Mouse (Mus musculus) MEL (cell line): Measurements from ENCODE around the gene Erc2. TPM values are rescaled to one million over a fixed set of nuclear protein-coding genes. Genes with fewer than 3 reads are reported as not detected.

Source experiments
- DNase-seq: peaks from one replicate; pipeline ENCODE4 v3.0.0; 2011; ENCODE audit warnings: low read depth, low spot score
- H3K27ac ChIP-seq: 2 replicates; pipeline ENCODE4 v1.5.1; 2012; ENCODE audit warnings: low read depth, mild to moderate bottlenecking, control low read depth, low read length, moderate library complexity; ENCODE audit not compliant: control insufficient read depth
- H3K27me3 ChIP-seq, 2 experiments: fragments of 150-350 bp in 1 of 2; sonication (generic) in 1 of 2; 2 replicates each; pipeline ENCODE4 v1.6.1; 2012; ENCODE audit warnings: low read length in 2 of 2, mild to moderate bottlenecking in 2 of 2, improper control_type of control experiment in 1 of 2, moderate library complexity in 1 of 2; ENCODE audit not compliant: insufficient read depth in 2 of 2, control insufficient read depth in 1 of 2
- H3K36me3 ChIP-seq, 2 experiments: 2 replicates each; pipeline ENCODE4 v1.6.1; 2012 to 2014; ENCODE audit warnings: low read length in 2 of 2, improper control_type of control experiment in 1 of 2, inconsistent platforms in 1 of 2, mild to moderate bottlenecking in 1 of 2; ENCODE audit not compliant: insufficient read depth in 2 of 2, control insufficient read depth in 1 of 2
- H3K4me1 ChIP-seq, 2 experiments: fragments of 150-350 bp in 1 of 2; sonication (generic) in 1 of 2; 2 replicates each; pipeline ENCODE4 v1.6.1; 2012; ENCODE audit warnings: low read length in 2 of 2, improper control_type of control experiment in 1 of 2, mild to moderate bottlenecking in 1 of 2; ENCODE audit not compliant: insufficient read depth in 2 of 2, control insufficient read depth in 1 of 2
- H3K4me3 ChIP-seq, 2 experiments: fragments of 150-350 bp in 1 of 2; sonication (generic) in 1 of 2; 2 replicates each; pipeline ENCODE4 v1.5.1; 2012; ENCODE audit warnings: low read depth in 2 of 2, low read length in 2 of 2, mild to moderate bottlenecking in 2 of 2, moderate library complexity in 2 of 2, control low read depth in 1 of 2, improper control_type of control experiment in 1 of 2; ENCODE audit not compliant: control insufficient read depth in 1 of 2, insufficient read depth in 1 of 2
- H3K79me2 ChIP-seq: 2 replicates; pipeline ENCODE4 v1.6.1; 2012; ENCODE audit warnings: mild to moderate bottlenecking, low read length, moderate library complexity; ENCODE audit not compliant: control insufficient read depth, poor library complexity, insufficient read depth
- H3K9ac ChIP-seq: 2 replicates; pipeline ENCODE4 v1.6.1; 2012; ENCODE audit warnings: low read depth, mild to moderate bottlenecking, control low read depth, low read length, moderate library complexity; ENCODE audit not compliant: control insufficient read depth, poor library complexity, severe bottlenecking
- H3K9me3 ChIP-seq: fragments of 150-350 bp; sonication (generic); replicated peaks from 2 replicates; pipeline ENCODE4 v1.6.1; 2012; ENCODE audit warnings: mild to moderate bottlenecking, low read length, improper control_type of control experiment, moderate library complexity; ENCODE audit not compliant: insufficient read depth
- CHD1 ChIP-seq: IDR thresholded peaks from 2 replicates; pipeline ENCODE4 v1.6.1; 2012; ENCODE audit warnings: low read depth, mild to moderate bottlenecking, inconsistent platforms, low read length, improper control_type of control experiment
- CHD2 ChIP-seq: IDR thresholded peaks from 2 replicates; pipeline ENCODE4 v1.6.1; 2011; ENCODE audit warnings: low read length, improper control_type of control experiment
- CTCF ChIP-seq, 3 experiments: IDR thresholded peaks in 2 of 3; conservative IDR thresholded peaks in 1 of 3; 2 replicates each; pipeline ENCODE4 v1.5.1; 2011 to 2012; ENCODE audit warnings: low read length in 3 of 3, low read depth in 2 of 3, mild to moderate bottlenecking in 2 of 3, improper control_type of control experiment in 1 of 3, inconsistent platforms in 1 of 3, mixed read lengths in 1 of 3, moderate library complexity in 1 of 3; ENCODE audit not compliant: control insufficient read depth in 1 of 3, insufficient read depth in 1 of 3, poor library complexity in 1 of 3, severe bottlenecking in 1 of 3
- EP300 ChIP-seq, 2 experiments: IDR thresholded peaks; 2 replicates each; pipeline ENCODE4 v1.6.1; 2011; ENCODE audit warnings: improper control_type of control experiment in 2 of 2, low read length in 2 of 2, low read depth in 1 of 2, mild to moderate bottlenecking in 1 of 2
- ETS1 ChIP-seq: IDR thresholded peaks from 2 replicates; pipeline ENCODE4 v1.6.1; 2012; ENCODE audit warnings: low read depth, mild to moderate bottlenecking, inconsistent platforms, low read length, improper control_type of control experiment, moderate library complexity
- GABPA ChIP-seq: IDR thresholded peaks from 2 replicates; pipeline ENCODE4 v1.6.1; 2012; ENCODE audit warnings: low read depth, mild to moderate bottlenecking, inconsistent platforms, low read length, improper control_type of control experiment, moderate library complexity
- KAT2A ChIP-seq: conservative IDR thresholded peaks from 2 replicates; pipeline ENCODE4 v1.6.1; 2012; ENCODE audit warnings: low read depth, low read length, improper control_type of control experiment, inconsistent platforms
- MAFK ChIP-seq: IDR thresholded peaks from 2 replicates; pipeline ENCODE4 v1.6.1; 2011; ENCODE audit warnings: low read depth, mild to moderate bottlenecking, low read length, improper control_type of control experiment, borderline replicate concordance
- MAX ChIP-seq: IDR thresholded peaks from 2 replicates; pipeline ENCODE4 v1.6.1; 2011; ENCODE audit warnings: low read length, improper control_type of control experiment
- MEF2A ChIP-seq: IDR thresholded peaks from 2 replicates; pipeline ENCODE4 v1.6.1; 2014; ENCODE audit warnings: low read depth, mild to moderate bottlenecking, inconsistent platforms, low read length, improper control_type of control experiment; ENCODE audit not compliant: poor library complexity, insufficient replicate concordance, severe bottlenecking; ENCODE audit errors: extremely low read depth
- MYB ChIP-seq: IDR thresholded peaks from 2 replicates; pipeline ENCODE4 v1.6.1; 2011; ENCODE audit warnings: mild to moderate bottlenecking, low read depth, low read length, improper control_type of control experiment
- MYC ChIP-seq: IDR thresholded peaks from 2 replicates; pipeline ENCODE4 v1.6.1; 2011; ENCODE audit warnings: low read depth, mild to moderate bottlenecking, low read length, improper control_type of control experiment, moderate library complexity
- POLR2A ChIP-seq, 2 experiments: IDR thresholded peaks; 2 replicates each; pipeline ENCODE4 v1.6.1; 2011 to 2012; ENCODE audit warnings: low read length in 2 of 2, mild to moderate bottlenecking in 2 of 2, control low read depth in 1 of 2, improper control_type of control experiment in 1 of 2, low read depth in 1 of 2, moderate library complexity in 1 of 2; ENCODE audit not compliant: control insufficient read depth in 1 of 2, insufficient read depth in 1 of 2, poor library complexity in 1 of 2
- POLR2AphosphoS2 ChIP-seq: IDR thresholded peaks from 2 replicates; pipeline ENCODE4 v1.6.1; 2011; ENCODE audit warnings: low read length, improper control_type of control experiment
- POLR2AphosphoS5 ChIP-seq: IDR thresholded peaks from 2 replicates; pipeline ENCODE4 v1.6.1; 2012; ENCODE audit warnings: low read depth, borderline replicate concordance, mild to moderate bottlenecking, inconsistent platforms, low read length, moderate library complexity, mixed read lengths
- RCOR1 ChIP-seq: IDR thresholded peaks from 2 replicates; pipeline ENCODE4 v1.6.1; 2012; ENCODE audit warnings: low read depth, mild to moderate bottlenecking, inconsistent platforms, low read length, improper control_type of control experiment
- SMC3 ChIP-seq: IDR thresholded peaks from 2 replicates; pipeline ENCODE4 v1.6.1; 2011; ENCODE audit warnings: low read depth, low read length, improper control_type of control experiment
- TAL1 ChIP-seq: IDR thresholded peaks from 2 replicates; pipeline ENCODE4 v1.6.1; 2012; ENCODE audit warnings: mild to moderate bottlenecking, inconsistent platforms, low read length, moderate library complexity, mixed read lengths
- TBP ChIP-seq: IDR thresholded peaks from 2 replicates; pipeline ENCODE4 v1.8.0; 2011; ENCODE audit warnings: low read depth, low read length, improper control_type of control experiment
- TCF12 ChIP-seq: IDR thresholded peaks from 2 replicates; pipeline ENCODE4 v1.6.1; 2014; ENCODE audit warnings: low read depth, mild to moderate bottlenecking, inconsistent platforms, low read length, improper control_type of control experiment, moderate library complexity
- UBTF ChIP-seq: IDR thresholded peaks from 2 replicates; pipeline ENCODE4 v1.6.1; 2012; ENCODE audit warnings: low read depth, mild to moderate bottlenecking, inconsistent platforms, low read length, improper control_type of control experiment, moderate library complexity, borderline replicate concordance; ENCODE audit not compliant: insufficient read depth
- ZMIZ1 ChIP-seq: IDR thresholded peaks from 2 replicates; pipeline ENCODE4 v1.6.1; 2012; ENCODE audit warnings: low read depth, mild to moderate bottlenecking, inconsistent platforms, low read length, improper control_type of control experiment, moderate library complexity
- polyA plus RNA-seq, 2 experiments: library from polyadenylated mRNA; stranded (reverse) in 1 of 2; unstranded in 1 of 2; fragments of >175 nt in 1 of 2; fragments of >200 nt in 1 of 2; gene quantifications; 2 replicates each; pipeline versions ENCODE4 v1.2.1 to v1.2.4; 2012; ENCODE audit warnings: low replicate concordance in 2 of 2, low read depth in 1 of 2; ENCODE audit not compliant: insufficient read length in 2 of 2, insufficient read depth in 1 of 2, missing spikeins in 1 of 2
- total RNA-seq: library from RNA; depleted of rRNA; stranded (reverse); fragments of 300-350 nt; gene quantifications from 2 replicates; pipeline ENCODE4 v1.2.3, GENCODE M21; 2012

Gene Erc2
- total and polyA plus RNA-seq, 3 experiments: not detected

DNA sequence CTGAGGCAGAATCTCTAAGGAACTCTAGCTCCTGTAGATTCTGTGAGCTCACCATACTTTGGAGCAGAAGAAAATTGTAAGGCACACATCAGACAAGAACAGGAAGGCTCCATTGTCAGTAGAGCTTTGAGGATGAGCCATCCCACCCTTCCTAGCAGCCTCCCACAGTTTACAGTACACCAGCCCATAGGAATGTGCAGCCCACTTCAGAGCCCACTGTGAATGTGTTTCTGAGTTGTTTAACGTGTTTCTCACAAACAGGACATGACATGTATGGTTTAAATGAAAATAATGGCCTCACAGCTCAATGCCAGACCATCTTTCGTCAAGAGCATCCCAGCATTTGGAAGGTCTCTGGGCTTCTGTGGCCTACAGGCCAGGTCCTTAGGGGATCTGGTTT, 549.1 kb downstream of the Erc2 start (continued):
- no peak for TF ChIP-seq MAFK
- TF ChIP-seq POLR2AphosphoS5: no peak
- no peak for TF ChIP-seq TAL1

DNA sequence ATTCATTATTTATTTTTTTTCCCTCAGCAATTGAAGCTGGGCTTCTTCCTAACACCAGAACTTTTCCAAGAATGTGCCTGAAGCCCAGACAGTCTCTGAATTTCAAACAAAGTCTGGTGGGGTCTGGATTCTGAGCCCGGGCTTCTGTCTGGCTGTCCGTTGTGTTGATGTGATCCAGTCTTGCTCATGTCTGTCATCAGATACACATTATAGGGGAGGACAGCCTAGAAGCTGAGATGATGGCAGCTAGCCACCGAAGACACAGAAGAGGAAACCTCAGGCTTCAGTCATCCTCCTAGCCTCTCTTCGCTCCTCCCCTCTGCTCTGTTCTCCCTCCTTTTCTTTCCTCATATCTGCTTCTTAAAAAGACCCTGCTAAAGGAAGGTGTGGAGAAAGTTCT, 551.5 kb downstream of the Erc2 start:
- H3K4me3 ChIP-seq: no peak overlapping the region
- TF ChIP-seq UBTF (no peak), POLR2A (IDR thresholded peaks at IDR 0.05; ENCODE audit: control insufficient read depth in 1 of 2, insufficient read depth in 1 of 2, low read depth in 1 of 2, low read length in 2 of 2, poor library complexity in 1 of 2) (no peak), TBP (no peak), CHD2 (no peak), ZMIZ1 (no peak), MEF2A (no peak), SMC3 (no peak)
- no peaks in the 10 kb centered on the region for H3K27me3 ChIP-seq
- H3K27ac ChIP-seq: no peak overlapping the region
- no peak for DNase-seq
- no peak overlapping the region for H3K9ac ChIP-seq
- H3K36me3 ChIP-seq: no peaks in the 10 kb centered on the region
- no peaks in the 10 kb centered on the region for H3K9me3 ChIP-seq
- H3K4me1 ChIP-seq: no peaks in the 10 kb centered on the region
- no peaks in the 10 kb centered on the region for H3K79me2 ChIP-seq

DNA sequence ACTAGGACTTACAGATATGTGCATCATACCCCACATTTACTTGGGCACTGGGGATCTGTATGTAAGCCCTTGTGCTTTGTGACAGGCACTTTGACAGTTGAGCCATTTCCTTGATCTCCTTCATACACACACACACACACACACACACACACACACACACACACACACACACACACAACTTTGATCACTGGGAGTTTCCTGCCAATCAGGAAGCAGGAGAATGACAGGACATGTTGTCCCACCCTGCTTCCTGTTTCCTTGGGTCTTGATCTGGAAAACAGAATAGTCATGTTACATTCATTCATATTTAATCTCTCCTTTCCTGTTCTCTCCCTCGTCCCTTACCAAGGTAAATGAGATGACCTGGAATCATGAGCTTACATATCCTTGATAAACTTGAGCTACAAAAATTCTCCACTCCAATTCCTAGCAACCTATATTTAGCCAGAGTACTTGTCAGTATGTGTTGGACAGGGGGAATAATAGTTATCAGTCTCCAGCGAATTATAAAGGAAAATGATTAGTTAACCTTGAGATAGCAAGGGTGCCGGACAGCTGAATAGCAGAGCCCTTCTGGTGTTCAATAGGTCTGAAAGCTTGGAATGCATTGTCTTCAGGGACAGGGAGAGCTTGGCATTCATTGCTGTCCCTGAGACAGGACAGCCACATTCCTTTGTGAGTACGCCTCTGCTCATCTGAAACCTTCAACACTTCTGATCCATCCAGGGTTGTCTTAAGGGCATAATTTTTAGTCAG, 559.0 kb downstream of the Erc2 start:
- H3K9me3 ChIP-seq: no peaks in the 10 kb centered on the region
- TF ChIP-seq CHD1: no peak
- TF ChIP-seq MAX: no peak
- TF ChIP-seq EP300 (IDR thresholded peaks at IDR 0.05; ENCODE audit: low read depth in 1 of 2, low read length in 2 of 2): no peak
- no peak for TF ChIP-seq CTCF (IDR thresholded peaks at IDR 0.05 in 2 of 3, conservative IDR thresholded peaks at IDR 0.05 in 1 of 3; ENCODE audit: control insufficient read depth in 1 of 3, insufficient read depth in 1 of 3, low read depth in 2 of 3, low read length in 3 of 3, poor library complexity in 1 of 3, severe bottlenecking in 1 of 3)
- no peak for TF ChIP-seq POLR2A (IDR thresholded peaks at IDR 0.05; ENCODE audit: control insufficient read depth in 1 of 2, insufficient read depth in 1 of 2, low read depth in 1 of 2, low read length in 2 of 2, poor library complexity in 1 of 2)
- no peak for TF ChIP-seq MYC
- no peak for TF ChIP-seq TAL1
- no peak for TF ChIP-seq MYB
- no peak for TF ChIP-seq MEF2A
- TF ChIP-seq GABPA: no peak
- TF ChIP-seq ETS1: no peak
- TF ChIP-seq SMC3: no peak
- no peak for TF ChIP-seq UBTF
- TF ChIP-seq TCF12: no peak
- TF ChIP-seq RCOR1: no peak
- TF ChIP-seq POLR2AphosphoS5: no peak
- no peak for TF ChIP-seq POLR2AphosphoS2
- no peak for TF ChIP-seq CHD2
- TF ChIP-seq KAT2A: no peak
- TF ChIP-seq MAFK: no peak

More for the DNA sequence above, 559.0 kb downstream of the Erc2 start:
- no peaks in the 10 kb centered on the region for H3K36me3 ChIP-seq
- no peaks in the 10 kb centered on the region for H3K4me1 ChIP-seq
- DNase-seq: no peak
- H3K27me3 ChIP-seq: no peaks in the 10 kb centered on the region
- no peak overlapping the region for H3K9ac ChIP-seq
- no peak overlapping the region for H3K27ac ChIP-seq
- no peaks in the 10 kb centered on the region for H3K79me2 ChIP-seq
- H3K4me3 ChIP-seq: no peak overlapping the region
